Mouse (Mus musculus) heart, embryonic 11.5 days (tissue): ENCODE data around the gene Cd9. TPM values are rescaled to one million over a fixed set of nuclear protein-coding genes. Genes with fewer than 3 reads are reported as not detected.

Experiments
- ATAC-seq: fragments of 200-750 bp; cut with Nextera tagmentation; replicated peaks from 2 replicates; pipeline ENCODE4 v1.8.0; 2017; ENCODE audit warnings: moderate library complexity; ENCODE audit not compliant: insufficient number of reproducible peaks, low FRiP score, low TSS enrichment
- H3K27ac ChIP-seq: fragments of 300-500 bp; sonication (generic); 2 replicates; pipeline ENCODE4 v1.5.1; 2014; ENCODE audit warnings: mild to moderate bottlenecking, low read depth, low read length
- H3K27me3 ChIP-seq: fragments of 300-500 bp; sonication (generic); 2 replicates; pipeline ENCODE4 v1.6.1; 2014; ENCODE audit warnings: mild to moderate bottlenecking, low read length, mixed read lengths; ENCODE audit not compliant: control insufficient read depth, insufficient read depth
- H3K36me3 ChIP-seq: fragments of 300-500 bp; sonication (generic); 2 replicates; pipeline ENCODE4 v1.6.1; 2014; ENCODE audit warnings: mild to moderate bottlenecking, low read length, moderate library complexity, mixed read lengths; ENCODE audit not compliant: control insufficient read depth, insufficient read depth
- H3K4me1 ChIP-seq: fragments of 300-500 bp; sonication (generic); 2 replicates; pipeline ENCODE4 v1.6.1; 2014; ENCODE audit warnings: low read length; ENCODE audit not compliant: control insufficient read depth, insufficient read depth
- H3K4me2 ChIP-seq: fragments of 300-500 bp; sonication (generic); 2 replicates; pipeline ENCODE4 v1.6.1; 2014; ENCODE audit warnings: mild to moderate bottlenecking, moderate library complexity
- H3K4me3 ChIP-seq: fragments of 300-500 bp; sonication (generic); 2 replicates; pipeline ENCODE4 v1.5.1; 2014; ENCODE audit warnings: low read depth, low read length
- H3K9ac ChIP-seq: fragments of 300-500 bp; sonication (generic); 2 replicates; pipeline ENCODE4 v1.6.1; 2014; ENCODE audit warnings: mild to moderate bottlenecking, low read depth, low read length, moderate library complexity
- H3K9me3 ChIP-seq: fragments of 300-500 bp; sonication (generic); replicated peaks from 2 replicates; pipeline ENCODE4 v1.6.1; 2016; ENCODE audit warnings: low read length; ENCODE audit not compliant: control insufficient read depth
- WGBS: fragments of 180-500 bp; shearing (Covaris S2); extraction: QIAGEN DNeasy Blood & Tissue Kit; methylation state at CpG from one replicate; pipeline ENCODE4 v1.1.7; 2014; ENCODE audit not compliant: insufficient replicate concordance; 5-methylcytosine and 5-hydroxymethylcytosine counted together
- polyA plus RNA-seq: library from polyadenylated mRNA; unstranded; fragments of >200 nt; fragmentation: Nextera tagmentation; extraction: Ambion mirVana; gene quantifications from 2 replicates; pipeline ENCODE4 v1.2.1, GENCODE M21; 2014

Gene Cd9
- polyA plus RNA-seq, 1 experiment from 2014 or later = 70.9 TPM

DNA sequence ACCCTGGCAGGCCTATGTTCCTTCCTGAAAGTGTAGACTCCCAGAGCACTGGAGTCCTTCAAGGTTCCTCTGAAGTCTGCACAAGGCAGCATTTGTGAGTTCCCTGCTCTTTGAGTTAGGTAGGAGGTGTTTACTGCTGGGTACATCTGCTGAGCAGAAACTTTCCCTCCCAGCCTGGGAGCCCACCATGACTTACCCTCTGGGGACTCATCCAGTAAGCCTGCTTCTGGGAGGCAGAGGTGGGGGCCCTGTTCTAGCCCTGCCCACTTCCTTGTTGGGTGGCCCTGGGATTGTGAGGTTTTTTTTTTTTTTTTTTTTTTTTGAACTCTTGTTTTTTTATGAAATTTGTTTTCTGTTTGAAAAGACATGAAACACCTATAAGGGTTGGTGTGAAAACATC lies 16.1 kb upstream of the Cd9 start:
- H3K4me2 ChIP-seq = no peak overlapping the region
- H3K36me3 ChIP-seq = no peaks in the 10 kb centered on the region
- H3K4me1 ChIP-seq = peaks cover 9% of the 10 kb centered on the region
- ATAC-seq = no peak
- H3K4me3 ChIP-seq = no peak overlapping the region
- no peak overlapping the region for H3K27ac ChIP-seq
- H3K9ac ChIP-seq = no peak overlapping the region
- no peaks in the 10 kb centered on the region for H3K9me3 ChIP-seq
- H3K27me3 ChIP-seq = no peaks in the 10 kb centered on the region

DNA sequence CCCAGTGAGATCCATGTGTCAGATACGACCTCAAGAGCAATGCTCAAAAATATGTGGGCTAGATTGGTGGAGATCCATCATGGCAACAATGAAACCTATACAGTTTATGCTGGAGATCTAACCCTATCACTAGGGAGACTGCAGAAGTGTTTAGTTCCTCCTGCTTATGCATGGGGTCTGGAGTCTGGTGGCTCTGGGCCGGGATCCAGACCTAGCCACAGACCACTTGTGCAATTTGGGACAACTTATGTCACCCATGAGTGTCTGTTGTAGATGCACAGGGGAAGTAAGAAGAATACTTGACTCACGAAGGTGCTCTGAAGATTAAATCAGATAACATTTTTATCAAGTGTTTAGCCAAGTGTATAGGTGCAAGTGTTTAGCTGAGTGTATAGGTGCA lies 15.2 kb upstream of the Cd9 start:
- WGBS = 69% methylated on average over 3 of the region's 3 CpGs
- Histone ChIP-seq H3K4me2 (no peak overlapping the region), H3K27ac (no peak overlapping the region), H3K27me3 (no peaks in the 10 kb centered on the region), H3K4me3 (no peak overlapping the region), H3K9ac (no peak overlapping the region), H3K36me3 (no peaks in the 10 kb centered on the region), H3K4me1 (peaks cover 3% of the 10 kb centered on the region; the same call in 1 of the 2 replicates), H3K9me3 (no peaks in the 10 kb centered on the region)
- ATAC-seq = no peak

- H3K9ac ChIP-seq = no peak overlapping the region
- no peak overlapping the region for H3K4me3 ChIP-seq
- no peaks in the 10 kb centered on the region for H3K4me1 ChIP-seq
- H3K27me3 ChIP-seq = no peaks in the 10 kb centered on the region
- H3K4me2 ChIP-seq = no peak overlapping the region
- WGBS = 85% methylated on average over 4 of the region's 4 CpGs
- H3K36me3 ChIP-seq = no peaks in the 10 kb centered on the region
- no peak overlapping the region for H3K27ac ChIP-seq
- no peak for ATAC-seq
- no peaks in the 10 kb centered on the region for H3K9me3 ChIP-seq
Measured at GRCm38 (mm10) chr6:125506427-125506826, 11.8 kb upstream of the Cd9 start.

DNA sequence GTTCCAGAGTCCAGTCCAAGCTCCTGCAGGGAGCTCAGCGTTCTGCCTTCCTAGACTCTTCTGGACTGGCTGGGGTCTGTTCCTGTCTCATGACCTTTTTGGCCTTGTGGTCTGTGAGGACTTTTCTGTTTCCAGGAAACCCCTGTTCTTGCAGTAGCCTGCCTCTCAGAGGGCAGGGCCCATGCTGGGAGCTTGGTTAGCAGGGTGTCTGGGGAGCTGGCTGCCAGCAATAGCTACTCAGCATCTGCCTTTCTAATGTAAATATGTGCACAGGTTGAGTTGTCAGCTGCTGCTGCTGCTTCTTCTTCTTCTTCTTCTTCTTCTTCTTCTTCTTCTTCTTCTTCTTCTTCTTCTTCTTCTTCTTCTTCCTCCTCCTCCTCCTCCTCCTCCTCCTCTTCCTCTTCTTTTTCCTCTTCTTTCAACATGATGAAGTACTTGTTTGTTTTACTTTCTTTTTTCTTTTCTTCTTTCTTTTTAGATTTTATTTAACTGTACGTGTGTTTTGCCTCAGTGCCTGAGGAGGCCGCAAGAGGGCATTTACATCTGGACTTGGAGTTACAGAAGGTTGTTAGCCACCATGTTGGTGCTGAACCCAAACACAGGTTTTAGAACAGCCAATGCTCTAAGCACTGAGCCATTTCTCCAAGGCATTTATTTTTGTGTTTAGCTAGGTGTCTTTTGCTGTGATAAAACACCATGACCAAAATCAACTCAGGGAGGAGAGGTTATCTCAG lies 10.2 kb upstream of the Cd9 start:
- Histone ChIP-seq H3K4me3 (no peak overlapping the region), H3K9me3 (no peaks in the 10 kb centered on the region), H3K36me3 (no peaks in the 10 kb centered on the region), H3K4me2 (no peak overlapping the region), H3K4me1 (no peaks in the 10 kb centered on the region), H3K27me3 (no peaks in the 10 kb centered on the region), H3K27ac (no peak overlapping the region), H3K9ac (no peak overlapping the region)
- no peak for ATAC-seq
- 41% methylated on average over 3 of the region's 3 CpGs for WGBS

- H3K4me2 ChIP-seq = no peak overlapping the region
- no peaks in the 10 kb centered on the region for H3K36me3 ChIP-seq
- 83% methylated on average over 11 of the region's 11 CpGs for WGBS
- H3K9ac ChIP-seq = no peak overlapping the region
- H3K4me3 ChIP-seq = no peak overlapping the region
- no peak; the same call in 1 of the 2 replicates for ATAC-seq
- H3K4me1 ChIP-seq = no peaks in the 10 kb centered on the region
- no peaks in the 10 kb centered on the region for H3K27me3 ChIP-seq
- H3K27ac ChIP-seq = no peak overlapping the region
- H3K9me3 ChIP-seq = no peaks in the 10 kb centered on the region
Measured at GRCm38 (mm10) chr6:125503186-125503802, 8.7 kb upstream of the Cd9 start.

DNA sequence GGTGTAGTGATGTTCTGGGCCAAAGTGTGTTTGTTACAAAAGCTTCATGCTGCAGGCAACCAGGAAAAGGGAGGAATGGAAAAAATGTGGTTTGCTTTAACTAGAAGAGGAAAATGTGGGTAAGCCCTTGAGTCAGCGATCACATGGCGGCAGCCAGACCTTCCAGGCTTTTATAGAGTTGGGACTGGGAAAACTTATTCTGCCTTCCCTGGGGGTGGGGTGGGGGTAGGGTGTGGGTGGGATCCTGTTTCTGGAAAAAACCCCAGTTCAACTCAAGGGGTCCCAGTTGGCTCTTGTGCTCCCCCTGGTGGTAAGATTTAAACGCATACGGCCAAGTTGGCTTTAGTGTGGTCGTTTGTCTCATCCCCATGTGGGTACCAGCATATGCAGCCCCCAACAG lies 3.5 kb upstream of the Cd9 start:
- WGBS = 25% methylated on average over 5 of the region's 5 CpGs
- Histone ChIP-seq H3K9ac (no peak overlapping the region), H3K4me3 (no peak overlapping the region), H3K36me3 (no peaks in the 10 kb centered on the region), H3K27me3 (peaks cover 12% of the 10 kb centered on the region), H3K27ac (no peak overlapping the region), H3K4me2 (no peak overlapping the region), H3K4me1 (peaks cover 6% of the 10 kb centered on the region; the same call in 1 of the 2 replicates), H3K9me3 (no peaks in the 10 kb centered on the region)
- ATAC-seq = no peak

DNA sequence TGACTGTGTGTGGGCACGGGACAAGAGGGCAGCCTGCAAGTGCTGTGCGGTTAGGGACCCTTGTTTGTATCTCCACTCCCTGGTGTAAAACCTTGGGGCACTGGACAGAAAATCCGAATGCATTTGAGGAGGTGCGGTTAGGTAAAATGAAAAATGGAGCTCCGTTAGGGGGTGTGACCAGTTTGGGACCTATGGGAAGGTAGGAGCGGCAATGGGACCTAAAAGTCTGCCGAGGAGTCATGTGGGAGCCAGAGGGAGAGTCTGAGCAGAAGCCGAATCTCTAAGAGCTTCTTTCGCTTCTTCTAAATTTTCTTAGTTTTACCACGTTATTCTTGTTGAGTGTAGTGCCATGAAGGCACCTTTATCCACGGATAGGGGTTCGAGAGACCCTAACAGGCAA lies 1.8 kb upstream of the Cd9 start:
- peaks cover 24% of the 10 kb centered on the region for H3K27me3 ChIP-seq
- no peak overlapping the region for H3K27ac ChIP-seq
- no peaks in the 10 kb centered on the region for H3K9me3 ChIP-seq
- no peaks in the 10 kb centered on the region for H3K36me3 ChIP-seq
- H3K9ac ChIP-seq = no peak overlapping the region
- no peak overlapping the region for H3K4me3 ChIP-seq
- H3K4me2 ChIP-seq = no peak overlapping the region
- no peak for ATAC-seq
- WGBS = 84% methylated on average over 12 of the region's 12 CpGs
- peaks cover 15% of the 10 kb centered on the region; the same call in 1 of the 2 replicates for H3K4me1 ChIP-seq

DNA sequence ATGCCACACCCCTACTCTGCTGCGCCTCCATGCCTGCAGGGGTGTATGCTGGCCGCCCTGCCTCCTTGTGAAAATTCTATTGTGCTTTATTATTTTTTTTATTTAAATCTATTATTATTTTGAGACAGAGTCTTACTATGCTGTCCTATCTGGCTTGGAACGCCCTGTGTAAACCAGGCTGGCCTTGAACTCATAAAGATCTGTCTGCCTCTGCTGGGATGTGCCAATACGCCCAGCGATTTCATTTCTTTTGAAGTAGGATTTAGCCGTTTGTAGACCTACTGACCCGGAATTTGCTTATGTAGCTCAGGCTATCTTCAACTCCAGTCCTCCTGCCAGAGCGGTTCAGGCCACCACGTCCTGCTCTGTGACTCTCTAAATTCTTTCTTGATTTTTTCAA lies 770 bp upstream of the Cd9 start:
- Histone ChIP-seq H3K4me2 (peak overlapping the region; percentile 87), H3K4me1 (peaks cover 17% of the 10 kb centered on the region; the same call in 1 of the 2 replicates), H3K36me3 (no peaks in the 10 kb centered on the region), H3K27me3 (peaks cover 24% of the 10 kb centered on the region), H3K27ac (no peak overlapping the region), H3K9ac (no peak overlapping the region), H3K9me3 (no peaks in the 10 kb centered on the region), H3K4me3 (no peak overlapping the region)
- ATAC-seq = no peak
- WGBS = 64% methylated on average over 9 of the region's 9 CpGs

DNA sequence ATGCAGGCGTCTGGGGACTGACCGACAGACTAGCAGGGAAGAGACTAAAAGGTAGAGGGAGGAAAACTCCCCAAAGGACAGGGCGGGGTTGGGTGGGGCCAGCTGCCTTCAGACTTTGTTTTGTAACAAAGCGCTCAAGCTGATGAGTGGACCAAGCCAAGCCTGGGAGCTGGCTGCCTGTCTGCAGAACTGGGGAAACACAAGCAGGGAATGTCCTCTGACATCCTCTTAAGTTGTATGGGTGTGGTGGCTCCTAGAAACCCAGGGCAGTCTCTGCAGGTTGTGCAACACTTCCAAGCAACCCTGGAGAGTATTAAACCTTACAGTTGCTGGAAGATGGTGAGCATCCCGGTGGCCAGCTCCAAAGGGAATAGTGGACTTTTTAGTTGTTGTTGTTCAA lies 1.4 kb downstream of the Cd9 start:
- Histone ChIP-seq H3K4me1 (peaks cover 24% of the 10 kb centered on the region), H3K4me2 (peak overlapping the region; percentile 87), H3K27ac (no peak overlapping the region), H3K9ac (no peak overlapping the region), H3K27me3 (peaks cover 24% of the 10 kb centered on the region), H3K36me3 (no peaks in the 10 kb centered on the region), H3K4me3 (peak overlapping the region; percentile 54), H3K9me3 (no peaks in the 10 kb centered on the region)
- WGBS = 47% methylated on average over 5 of the region's 5 CpGs
- no peak for ATAC-seq
